Mouse (Mus musculus): ENCODE measurements around the gene Ormdl1.
"Not testable (repeated sequence)": the region's sequence is repeated elsewhere in the genome, so short reads cannot be mapped to it uniquely, and the experiment has no call there.

Gene Ormdl1

GRCm38 (mm10) chr1:53296581-53297383 is at the start of gene Ormdl1, which contains the start of the genes Pms1 and Gm28778:
Ormdl1 (plus strand) TSS chr1:53297095.
Pms1 (minus strand) TSS chr1:53297018.
Gm28778 (plus strand) TSS chr1:53297111.
- DNase-seq (ENCODE audit: low spot score in 2 of 2): peak; percentile 93 to 96

GRCm38 (mm10) chr1:53264958-53265612 is 31.8 kb upstream of the Ormdl1 start:
- DNase-seq (ENCODE audit: low spot score in 2 of 2): not testable (repeated sequence)

GRCm38 (mm10) chr1:53269901-53270300 is 27.0 kb upstream of the Ormdl1 start:
- DNase-seq (ENCODE audit: low spot score in 2 of 2): no peak

GRCm38 (mm10) chr1:53272646-53273045 is 24.2 kb upstream of the Ormdl1 start:
- no peak for DNase-seq (ENCODE audit: low spot score in 2 of 2)

GRCm38 (mm10) chr1:53291197-53291596 is 5.7 kb upstream of the Ormdl1 start:
- no peak for DNase-seq (ENCODE audit: low spot score in 2 of 2)

GRCm38 (mm10) chr1:53300506-53300905 is 3.6 kb downstream of the Ormdl1 start:
- DNase-seq (ENCODE audit: low spot score in 2 of 2): no peak

GRCm38 (mm10) chr1:53312989-53313967 is 16.4 kb downstream of the Ormdl1 start, which contains the start of gene Osgepl1:
Osgepl1 (plus strand) TSS chr1:53313624.
- DNase-seq (ENCODE audit: low spot score in 2 of 2): peak; percentile 72 to 73

GRCm38 (mm10) chr1:53321662-53322344 is 24.9 kb downstream of the Ormdl1 start:
- no peak for DNase-seq (ENCODE audit: low spot score in 2 of 2)

- DNase-seq (ENCODE audit: low spot score in 2 of 2): no peak
Measured at GRCm38 (mm10) chr1:53323254-53323653, 26.4 kb downstream of the Ormdl1 start.

- DNase-seq (ENCODE audit: low spot score in 2 of 2): no peak
Measured at GRCm38 (mm10) chr1:53324277-53324676, 27.4 kb downstream of the Ormdl1 start.

GRCm38 (mm10) chr1:53324827-53325494 is 28.1 kb downstream of the Ormdl1 start:
- DNase-seq (ENCODE audit: low spot score in 2 of 2): no peak

GRCm38 (mm10) chr1:53333527-53333926 is 36.6 kb downstream of the Ormdl1 start:
- not testable (repeated sequence) for DNase-seq (ENCODE audit: low spot score in 2 of 2)

GRCm38 (mm10) chr1:53335465-53335864 is 38.6 kb downstream of the Ormdl1 start:
- no peak for DNase-seq (ENCODE audit: low spot score in 2 of 2)

- DNase-seq (ENCODE audit: low spot score in 2 of 2): not testable (repeated sequence)
Measured at GRCm38 (mm10) chr1:53337403-53337802, 40.5 kb downstream of the Ormdl1 start.

GRCm38 (mm10) chr1:53341071-53341470 is 44.2 kb downstream of the Ormdl1 start:
- DNase-seq (ENCODE audit: low spot score in 2 of 2): no peak

- DNase-seq (ENCODE audit: low spot score in 2 of 2): peak; percentile 97 to 98
Measured at GRCm38 (mm10) chr1:53352327-53353261, 55.7 kb downstream of the Ormdl1 start, which contains the start of the genes Asdurf, Gm28551 and Asnsd1. Asdurf (minus strand) TSS chr1:53352619. Gm28551 (minus strand) TSS chr1:53352667. Asnsd1 (minus strand) TSS chr1:53352752.

GRCm38 (mm10) chr1:53358988-53359387 is 62.1 kb downstream of the Ormdl1 start:
- DNase-seq (ENCODE audit: low spot score in 2 of 2): no peak
